Mouse (Mus musculus) E14TG2a.4 (cell line): ENCODE measurements around the gene Dusp22.

ENCODE experiments used
- CTCF ChIP-seq: conservative IDR thresholded peaks from 2 replicates; pipeline ENCODE4 v1.5.1; 2014; ENCODE audit warnings: low read length
- NANOG ChIP-seq: IDR thresholded peaks from 2 replicates; pipeline ENCODE4 v1.6.1; 2014; ENCODE audit warnings: borderline replicate concordance, low read length, mixed read lengths
- POU5F1 ChIP-seq: IDR thresholded peaks from 2 replicates; pipeline ENCODE4 v1.6.1; 2014; ENCODE audit warnings: low read length, borderline replicate concordance

DNA sequence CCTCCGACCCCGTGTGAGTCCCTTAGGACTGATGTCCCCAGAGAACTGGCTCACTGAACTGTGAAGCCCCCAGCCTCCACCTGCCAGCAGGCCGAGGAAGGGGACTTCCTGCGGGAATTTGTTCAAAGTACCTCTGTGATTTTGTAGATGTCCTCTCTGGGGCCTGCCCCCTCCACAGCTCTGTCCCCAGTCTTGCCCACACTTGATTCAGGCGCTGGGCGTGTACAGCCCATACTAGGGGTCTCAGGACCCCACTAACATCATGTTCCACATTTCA is 91.4 kb downstream of the Dusp22 start:
- TF ChIP-seq CTCF (no peak), NANOG (no peak), POU5F1 (no peak)
